Mouse (Mus musculus) CD4-positive helper T cell, adult 2 months (primary cell): ENCODE data around the gene Vav3.

Experiments used
- DNase-seq: peaks from one replicate; pipeline ENCODE4 v3.0.0-alpha.2; 2012; ENCODE audit warnings: low read depth, missing footprints, low spot score

The Vav3 gene

DNA sequence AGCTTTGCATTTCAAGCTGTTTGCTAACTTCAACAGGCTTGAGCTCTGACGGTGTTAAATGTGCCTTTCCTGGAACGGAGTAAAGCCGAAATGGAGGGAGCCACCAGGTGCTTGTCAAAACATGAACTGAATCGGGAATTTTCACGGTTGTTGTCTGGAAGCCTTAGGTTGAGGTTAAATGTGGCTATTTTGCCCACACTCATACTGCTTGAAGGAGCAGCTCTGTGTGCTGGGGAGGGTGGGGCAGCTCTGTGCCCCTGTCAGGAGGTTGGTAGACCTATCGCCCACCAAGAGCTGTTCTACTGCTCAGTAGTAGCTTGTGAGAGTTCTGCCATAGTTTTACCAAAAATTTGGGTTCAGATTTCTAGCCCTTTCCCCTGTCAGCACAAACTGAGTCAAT lies 233.7 kb downstream of the Vav3 start:
- no peak for DNase-seq

DNA sequence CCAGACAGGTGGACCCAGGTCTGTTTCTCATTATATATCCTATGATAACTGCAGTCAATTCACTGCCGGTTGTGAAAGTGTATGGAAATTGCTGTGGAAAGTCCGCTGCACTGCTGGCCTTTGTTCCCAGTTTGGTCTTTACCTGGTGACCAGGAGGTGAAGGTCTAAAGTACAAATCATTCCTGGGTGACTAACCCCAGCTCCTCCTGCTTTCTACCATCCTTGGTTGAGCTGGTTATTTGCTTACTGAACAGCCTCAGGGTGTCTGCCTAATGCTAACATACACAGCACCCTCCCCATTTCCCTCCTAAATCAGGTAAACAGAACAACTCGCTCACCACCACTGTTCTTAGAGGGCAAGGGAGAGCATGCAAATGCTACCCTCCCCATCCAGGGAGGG lies 237.9 kb downstream of the Vav3 start:
- DNase-seq, result no peak

DNA sequence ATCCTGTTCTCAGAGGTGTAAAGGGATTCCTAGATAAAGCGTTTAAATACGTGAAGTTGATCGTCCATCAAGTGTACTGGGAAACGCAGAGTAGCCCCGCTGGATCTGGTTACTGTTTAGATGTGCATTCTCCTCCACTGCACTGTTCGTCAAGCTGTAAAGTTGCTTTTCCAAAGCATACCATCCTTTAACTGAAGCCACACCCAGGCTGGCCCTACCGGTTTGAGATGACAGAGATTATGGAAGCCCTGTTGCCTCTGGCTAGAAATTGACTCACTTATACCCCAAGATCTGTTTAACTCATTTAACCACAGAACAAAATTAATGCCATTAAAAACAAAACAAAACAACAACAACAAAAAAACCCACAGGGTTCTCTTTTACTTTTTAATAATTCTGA lies 238.5 kb downstream of the Vav3 start:
- DNase-seq, result no peak

DNA sequence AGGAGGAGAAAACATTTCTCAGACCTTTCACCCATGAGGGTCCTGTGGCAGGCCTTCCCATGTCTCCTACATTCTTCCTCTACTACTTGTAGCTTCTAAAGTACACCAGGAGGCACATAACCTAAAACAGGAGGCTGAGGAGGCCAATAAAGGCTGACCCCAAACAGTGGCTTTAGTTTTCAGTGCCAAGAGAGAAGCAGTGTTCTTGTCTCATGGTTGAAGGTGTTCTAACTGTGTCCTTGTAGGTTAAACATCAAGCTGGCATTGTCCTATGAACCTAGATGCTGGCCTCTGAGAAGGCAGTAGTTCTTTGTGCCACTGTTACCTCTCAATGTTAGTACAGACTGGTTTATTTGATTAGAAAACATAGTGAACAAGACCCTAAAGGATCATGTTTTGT lies 245.5 kb downstream of the Vav3 start:
- DNase-seq, result no peak

DNA sequence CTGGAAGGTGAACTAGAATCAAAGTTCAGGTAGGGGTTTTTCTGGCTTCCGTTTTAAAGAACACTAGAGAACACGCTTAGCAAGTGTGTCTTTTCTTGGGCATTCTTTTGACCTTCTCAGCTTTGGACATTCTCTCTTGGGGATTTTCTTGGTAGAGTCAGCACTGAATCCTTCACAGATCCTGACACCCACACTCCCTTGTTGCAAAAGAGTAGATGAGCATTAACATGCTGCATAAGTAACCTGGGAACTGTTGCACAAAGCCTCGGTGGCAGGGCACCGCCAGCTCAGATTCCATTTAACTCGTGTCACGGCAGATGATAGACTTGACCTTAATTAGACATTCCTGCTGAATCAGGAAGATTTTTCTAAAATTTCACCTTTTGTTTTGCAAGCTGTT lies 252.5 kb downstream of the Vav3 start:
- DNase-seq, result no peak

DNA sequence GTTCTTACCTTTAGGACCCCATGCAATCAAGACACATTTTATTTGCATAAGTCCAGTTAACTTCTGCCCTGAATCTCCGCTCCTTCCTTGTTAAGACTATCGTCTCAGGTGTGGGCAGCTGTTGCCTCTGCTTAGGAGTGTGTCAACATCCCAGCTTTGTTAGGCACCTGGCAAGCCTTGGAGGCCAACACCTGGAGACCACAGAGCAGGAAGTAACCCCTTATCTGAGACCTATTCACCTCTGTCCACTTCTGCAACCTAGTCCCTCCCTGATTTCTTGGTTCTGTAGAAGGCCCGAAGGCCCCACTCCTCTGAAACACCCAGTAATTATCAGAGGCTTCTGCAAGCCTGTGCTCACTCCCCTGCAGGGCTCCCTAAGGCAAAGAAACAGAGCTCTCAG lies 255.6 kb downstream of the Vav3 start:
- DNase-seq, result no peak

DNA sequence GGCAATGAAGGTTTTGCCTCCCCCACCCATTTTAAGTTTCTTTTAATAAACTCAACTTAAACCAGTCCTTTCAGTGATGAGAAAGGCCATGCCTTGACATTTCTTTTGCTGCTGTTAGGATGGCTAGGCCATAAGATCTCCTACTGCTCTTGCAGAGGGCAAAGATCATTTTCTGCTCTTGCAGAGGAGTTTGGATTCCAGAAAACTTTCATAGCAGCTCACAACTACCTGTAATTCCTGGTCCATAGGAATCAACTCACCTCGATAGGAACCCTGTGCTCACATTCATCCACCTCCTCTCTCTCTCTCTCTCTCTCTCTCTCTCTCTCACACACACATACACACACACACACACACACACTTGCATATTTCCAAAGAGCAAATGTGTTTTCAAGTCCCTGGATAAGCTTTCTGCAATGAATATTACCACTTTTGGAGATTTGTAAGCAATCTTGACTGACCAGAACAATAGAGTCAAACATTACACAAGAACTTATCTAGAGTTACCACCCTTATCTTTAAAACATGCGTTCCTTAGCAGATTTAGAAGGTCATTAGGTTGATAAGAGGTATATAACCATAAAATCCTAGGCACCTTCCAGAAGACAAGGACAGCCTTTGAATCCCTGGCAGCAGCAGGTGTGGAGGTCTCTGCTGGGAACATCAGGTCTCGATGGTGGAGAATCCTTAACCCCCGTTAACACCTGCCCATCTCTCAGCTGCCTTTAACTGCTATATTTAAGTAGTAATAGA lies 260.4 kb downstream of the Vav3 start:
- no peak for DNase-seq

DNA sequence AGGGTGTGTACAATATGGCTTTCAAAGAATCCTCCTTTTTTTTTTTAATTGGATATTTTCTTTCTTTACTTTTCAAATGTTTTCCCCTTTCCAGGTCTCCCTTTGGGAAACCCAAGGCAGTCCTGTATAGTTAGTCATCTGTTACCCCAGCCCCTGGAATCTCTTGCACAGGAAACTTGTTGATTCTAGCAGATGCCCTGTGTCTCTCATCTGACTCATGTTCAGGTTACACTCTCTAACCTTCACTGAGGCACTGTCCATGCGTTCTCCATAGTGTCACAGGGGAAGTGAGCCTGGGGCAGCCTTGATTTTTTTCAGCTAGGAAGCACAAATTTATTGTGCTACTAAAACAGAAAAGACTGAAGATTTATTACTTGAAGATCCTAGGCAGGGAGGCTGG lies 262.3 kb downstream of the Vav3 start:
- no peak for DNase-seq

DNA sequence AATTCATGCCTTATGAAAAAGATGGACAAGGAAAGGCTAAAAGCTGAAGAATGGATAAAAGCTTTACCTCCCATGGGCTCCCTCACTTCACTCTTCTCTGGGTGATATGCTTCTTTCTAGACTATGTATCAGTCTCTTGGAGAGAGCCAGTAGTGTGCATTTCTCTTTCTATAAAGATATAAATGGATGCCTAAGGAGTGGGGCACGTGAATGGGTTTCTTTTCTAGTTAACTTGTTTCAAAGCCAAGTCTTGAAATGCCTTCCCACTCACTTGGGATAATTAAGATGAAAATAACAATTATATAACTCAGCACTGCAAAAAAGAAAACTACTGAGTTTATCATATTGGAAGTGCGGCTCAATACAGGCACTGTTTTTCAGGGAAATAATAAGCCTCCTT lies 265.7 kb downstream of the Vav3 start:
- no peak for DNase-seq

DNA sequence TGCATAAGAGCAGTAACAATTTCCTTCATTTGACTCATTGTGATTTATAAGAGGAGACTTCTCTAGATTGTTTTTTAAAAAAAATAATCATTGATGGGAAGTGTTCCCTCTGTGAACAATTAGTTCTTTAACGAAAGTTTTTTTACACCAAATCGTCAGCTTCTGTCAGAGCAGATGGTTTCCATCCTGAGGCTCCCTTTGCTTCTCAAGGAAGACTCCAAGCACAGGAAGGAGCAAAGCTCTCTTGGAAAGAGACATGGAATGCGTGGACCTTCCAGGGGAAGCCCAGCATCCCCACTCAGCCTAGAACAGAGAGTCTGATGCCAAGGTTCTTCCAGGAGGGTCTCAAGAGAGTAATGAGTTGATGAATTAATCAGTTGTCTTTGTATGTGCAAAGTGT lies 281.3 kb downstream of the Vav3 start:
- DNase-seq, result no peak

DNA sequence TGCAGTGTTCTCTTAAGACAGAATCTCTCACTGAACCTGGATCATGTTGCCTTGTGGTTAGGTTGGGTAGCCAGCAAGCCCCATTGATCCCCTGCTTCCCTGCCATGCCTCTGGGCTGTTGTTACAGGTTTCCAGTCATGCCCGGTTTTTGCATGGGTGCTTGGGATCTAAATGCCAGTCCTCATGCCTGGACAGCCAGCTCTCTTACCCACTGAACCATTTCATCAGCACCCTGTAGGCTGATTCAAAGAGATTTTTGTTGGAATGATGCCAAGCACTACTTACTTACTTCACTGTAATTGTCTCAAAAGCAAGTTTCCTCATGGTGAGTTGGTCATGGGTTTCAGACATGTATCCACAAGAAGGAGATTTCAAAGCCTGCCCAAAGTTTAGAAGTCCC lies 281.9 kb downstream of the Vav3 start:
- DNase-seq, result no peak

DNA sequence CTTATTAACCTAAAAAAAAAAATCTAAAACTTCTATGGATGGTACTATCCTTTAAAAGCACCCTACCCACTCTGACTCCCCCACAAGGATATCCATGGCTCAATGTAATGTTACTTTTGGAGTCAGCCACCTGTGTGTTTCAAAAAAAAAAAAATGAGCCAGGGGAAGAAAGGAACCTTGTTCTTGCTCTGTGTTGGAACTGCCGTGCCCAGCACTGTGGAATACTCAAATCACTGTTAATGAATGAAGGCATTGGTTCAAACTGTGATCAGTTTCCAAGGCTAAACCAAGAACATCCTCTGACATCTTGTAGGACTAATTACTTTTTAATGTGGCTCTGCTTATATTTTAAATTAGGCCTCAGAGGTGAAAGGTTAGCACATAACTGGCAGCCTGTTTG lies 282.4 kb downstream of the Vav3 start:
- DNase-seq, result no peak

DNA sequence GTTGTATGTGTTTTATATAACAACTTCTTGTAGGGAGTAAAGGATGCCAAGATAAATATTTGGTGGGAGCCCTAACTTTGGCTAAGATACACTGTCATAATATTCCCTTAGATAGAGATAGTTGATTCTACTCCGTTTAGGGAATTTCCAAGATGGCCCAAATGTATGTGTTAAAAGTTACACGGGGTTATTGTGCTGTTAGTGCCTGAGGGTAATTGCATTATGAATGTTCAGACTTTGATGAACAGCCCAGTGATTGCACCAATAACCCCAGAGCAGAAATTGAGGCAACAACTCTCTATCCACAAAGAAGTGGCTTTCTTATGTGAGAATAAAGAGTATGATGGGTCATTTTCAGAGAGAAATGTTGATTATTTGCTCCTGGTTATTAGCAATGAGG lies 283.3 kb downstream of the Vav3 start:
- DNase-seq, result no peak

DNA sequence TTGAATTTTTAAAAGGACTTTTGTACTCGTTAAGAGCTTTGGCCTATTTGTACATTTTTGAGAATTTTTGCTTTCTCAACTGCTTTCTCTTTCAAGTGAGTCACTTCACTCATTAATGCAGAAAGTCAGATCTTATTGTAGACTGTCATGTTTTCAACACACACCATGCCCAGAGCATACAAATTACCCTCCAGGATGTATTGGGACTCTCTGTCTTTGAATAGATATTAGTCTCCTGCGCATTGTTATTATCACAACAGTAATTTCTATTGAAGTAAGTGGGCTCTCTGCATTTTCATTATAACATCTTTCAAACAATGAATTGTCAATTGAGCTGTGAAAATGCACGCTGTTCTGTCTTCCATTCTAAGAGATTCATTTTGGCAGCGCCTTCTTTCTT lies 295.6 kb downstream of the Vav3 start:
- DNase-seq, result no peak

DNA sequence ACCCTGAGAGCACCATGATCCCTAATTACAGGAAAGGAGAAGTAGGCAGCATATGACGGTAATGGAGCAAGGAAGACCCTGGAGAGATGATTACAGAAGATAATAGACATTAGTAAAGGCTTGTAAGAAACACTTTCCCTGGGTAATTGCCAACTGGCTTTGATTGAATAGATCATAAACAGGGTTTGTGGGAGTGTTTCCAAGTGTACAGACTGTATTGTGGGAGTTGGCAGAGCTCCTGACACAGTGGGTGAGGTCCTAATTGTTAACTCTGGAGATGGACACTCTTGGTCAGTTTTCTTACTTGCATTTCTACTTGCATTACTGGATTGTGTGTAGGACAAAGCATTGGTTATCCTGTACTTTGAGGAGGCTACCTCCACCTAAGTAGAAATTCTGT lies 298.9 kb downstream of the Vav3 start:
- no peak for DNase-seq

DNA sequence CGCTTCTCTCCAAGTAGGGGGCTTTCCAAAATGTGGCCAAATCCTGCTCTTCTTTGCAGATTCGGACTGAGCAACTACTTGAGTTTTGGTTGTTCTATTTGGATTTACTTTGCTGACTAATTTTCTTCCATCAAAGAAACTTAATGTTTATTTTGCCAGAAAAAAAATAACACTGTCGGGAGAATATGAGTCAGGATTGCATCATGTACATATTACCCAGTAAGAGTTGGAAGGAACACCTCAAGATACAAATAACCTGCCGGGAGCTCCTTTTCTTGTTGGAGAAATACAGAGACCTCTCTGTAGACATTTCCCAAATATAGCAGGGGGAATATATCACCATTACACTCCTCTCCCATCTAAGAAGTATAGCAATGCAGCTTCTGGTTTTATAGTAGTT lies 300.3 kb downstream of the Vav3 start:
- DNase-seq, result no peak

DNA sequence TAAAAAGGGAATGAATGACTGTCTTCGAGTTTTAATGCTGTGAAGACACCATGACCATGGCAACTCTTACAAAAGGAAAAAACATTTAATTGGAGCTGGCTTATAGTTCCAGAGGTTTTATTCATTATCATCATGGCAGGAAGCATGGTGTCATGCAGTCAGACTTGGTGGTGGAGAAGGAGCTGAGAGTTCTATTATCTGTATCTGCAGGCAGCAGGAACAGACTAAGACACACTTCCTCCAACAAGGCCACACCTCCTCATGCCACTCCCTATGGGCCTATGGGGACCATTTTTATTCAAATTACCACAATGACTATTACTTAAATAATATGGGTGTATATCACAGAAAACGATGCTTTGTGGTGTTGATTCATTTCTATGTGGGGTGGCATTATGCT lies 307.8 kb downstream of the Vav3 start:
- DNase-seq, result no peak

DNA sequence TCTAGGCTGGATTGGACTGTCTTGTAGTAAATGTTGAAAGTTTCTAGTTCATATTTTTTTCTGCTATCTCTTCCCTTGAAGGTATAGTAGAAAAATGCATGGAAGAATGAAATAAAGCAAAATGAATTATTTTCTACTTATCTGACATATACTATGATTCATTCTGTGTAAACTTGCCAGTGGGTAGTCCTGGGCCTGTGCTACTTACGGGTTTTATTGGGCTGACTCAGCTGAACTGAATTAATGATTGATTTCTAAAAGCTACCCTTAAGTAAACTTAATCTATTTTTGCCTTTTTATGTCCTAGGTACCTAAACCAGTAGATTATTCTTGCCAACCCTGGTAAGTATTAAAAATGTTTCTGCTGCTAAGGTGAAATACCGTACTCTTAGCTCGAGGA lies 311.0 kb downstream of the Vav3 start:
- DNase-seq, result no peak

DNA sequence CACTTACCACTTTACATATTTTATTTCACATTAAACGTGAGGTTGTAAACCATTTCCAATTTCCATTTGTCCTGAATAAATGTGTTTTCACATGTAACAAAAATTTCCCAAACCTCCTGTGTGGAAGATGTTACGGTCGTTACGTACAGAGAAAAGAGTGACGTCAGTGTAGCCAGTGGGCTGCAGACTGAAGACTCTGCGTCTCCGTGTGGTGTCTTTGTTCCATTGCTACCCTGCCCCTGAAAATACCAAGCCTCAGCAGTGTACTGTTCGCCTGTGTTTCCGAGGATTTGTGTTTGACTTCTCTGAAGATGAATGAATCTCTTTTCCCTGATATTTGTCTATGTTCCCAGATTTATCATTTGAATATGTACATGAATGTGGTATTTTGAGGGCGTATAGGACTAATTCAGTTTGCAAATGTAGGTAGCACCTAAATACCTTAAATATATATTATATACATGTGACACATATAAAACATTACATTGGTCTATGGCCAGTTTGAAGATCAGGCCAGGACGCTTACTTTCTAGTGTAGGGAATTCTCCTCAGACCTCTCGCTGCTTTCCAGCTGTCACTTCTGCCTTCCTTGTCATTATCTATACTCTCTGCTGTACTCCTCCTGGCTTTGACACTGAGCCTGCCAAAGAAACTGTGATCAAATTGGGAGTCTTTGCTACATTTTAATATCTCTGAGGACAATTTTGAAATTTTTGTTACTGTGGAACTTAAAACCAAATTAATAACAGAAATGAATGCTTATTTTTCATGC lies 312.6 kb downstream of the Vav3 start:
- no peak for DNase-seq

DNA sequence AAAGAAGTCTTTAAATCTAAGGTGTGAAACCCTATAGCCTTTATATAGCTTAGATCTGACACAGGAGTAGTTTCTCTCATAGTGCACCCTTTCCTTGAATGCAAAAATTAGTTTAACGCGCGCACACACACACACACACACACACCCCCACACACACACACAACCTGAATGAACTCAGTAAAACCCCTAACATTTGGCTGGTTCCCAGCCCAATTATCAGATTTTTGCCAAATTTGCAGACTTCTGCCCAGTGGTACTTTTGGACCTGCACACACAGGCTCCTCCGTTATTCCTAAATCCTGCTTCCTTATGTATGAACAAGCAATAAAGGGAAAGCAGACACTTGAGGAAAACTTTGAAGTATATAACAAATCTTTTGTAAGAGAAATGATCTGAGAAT lies 313.9 kb downstream of the Vav3 start:
- DNase-seq, result no peak

DNA sequence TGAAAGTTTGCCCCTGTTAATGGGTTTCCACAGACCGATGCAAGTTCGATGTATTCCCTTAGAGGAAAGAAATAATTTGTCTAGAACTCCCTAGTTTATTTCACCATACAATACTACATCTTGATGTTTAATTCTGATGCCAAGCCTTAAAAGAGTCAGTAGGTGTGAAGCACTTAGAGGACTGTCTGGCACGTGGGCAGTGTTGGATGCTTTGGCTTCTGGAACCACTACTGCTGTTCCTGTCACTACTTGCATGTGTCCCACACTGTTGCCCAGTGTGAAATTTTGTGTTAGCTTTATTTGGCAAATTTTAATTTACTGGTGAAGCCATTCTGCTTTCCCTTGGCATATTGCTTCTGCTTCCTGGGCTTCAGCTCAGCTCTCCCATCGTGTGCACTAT lies 331.3 kb downstream of the Vav3 start:
- no peak for DNase-seq

DNA sequence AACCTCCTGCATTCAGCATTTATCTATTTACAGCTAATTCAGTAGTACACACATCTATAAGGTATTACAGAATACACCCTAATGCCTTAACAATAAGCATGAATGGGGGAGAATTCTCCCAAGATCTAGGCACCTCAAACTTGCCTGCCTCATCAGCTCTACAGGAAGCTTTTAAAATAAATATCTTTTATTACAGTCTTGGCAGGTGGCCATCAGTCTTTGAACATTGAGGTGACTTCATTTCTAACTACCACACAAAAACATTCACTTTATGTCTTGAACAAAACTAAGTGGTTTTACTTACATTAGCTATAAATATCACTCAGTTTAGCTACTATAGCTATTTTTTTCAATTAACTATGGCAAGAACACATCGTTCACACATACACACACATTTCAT lies 332.5 kb downstream of the Vav3 start:
- DNase-seq, result no peak

DNA sequence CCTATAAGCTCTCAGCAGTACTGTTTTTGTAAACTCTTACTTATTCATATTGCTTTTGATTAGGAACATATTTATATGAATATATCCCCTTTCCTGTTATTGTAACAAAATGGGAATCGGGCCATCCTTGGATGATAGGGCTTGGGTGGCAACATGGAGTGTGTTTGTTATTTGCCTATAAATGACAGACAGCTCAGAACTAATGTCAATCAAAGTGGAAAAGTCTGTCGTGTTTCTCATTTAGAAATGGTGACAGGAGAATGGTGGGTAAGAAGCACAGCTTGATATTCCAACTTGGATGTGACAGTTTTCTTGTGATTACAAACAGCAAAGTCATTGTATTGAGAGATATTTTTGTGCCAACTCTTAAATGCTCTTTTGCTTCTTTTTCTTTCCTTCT lies 339.8 kb downstream of the Vav3 start:
- DNase-seq, result no peak

DNA sequence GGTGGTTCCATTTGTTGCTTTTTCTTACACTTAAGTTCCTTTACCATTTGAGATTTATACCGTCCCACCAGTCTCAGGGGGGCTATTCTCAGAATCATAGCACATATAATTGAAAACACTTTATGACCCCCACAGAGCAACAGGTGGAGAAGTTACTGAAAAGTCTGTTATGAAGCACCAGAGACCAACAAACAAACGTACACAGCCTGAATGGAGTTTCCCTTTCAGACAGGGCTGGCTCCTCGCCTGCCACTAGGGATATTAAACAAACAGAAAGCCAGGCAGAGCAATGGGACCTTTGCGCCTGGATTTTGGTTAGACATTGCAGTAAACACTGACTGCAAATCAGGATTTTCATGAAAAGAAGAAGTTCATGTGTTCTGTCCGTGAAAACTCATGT lies 341.4 kb downstream of the Vav3 start:
- DNase-seq, result no peak
